Mouse (Mus musculus): ENCODE measurements around the gene Card9.
"Not testable (repeated sequence)": the region's sequence is repeated elsewhere in the genome, so short reads cannot be mapped to it uniquely, and the experiment has no call there.

The Card9 gene

DNA sequence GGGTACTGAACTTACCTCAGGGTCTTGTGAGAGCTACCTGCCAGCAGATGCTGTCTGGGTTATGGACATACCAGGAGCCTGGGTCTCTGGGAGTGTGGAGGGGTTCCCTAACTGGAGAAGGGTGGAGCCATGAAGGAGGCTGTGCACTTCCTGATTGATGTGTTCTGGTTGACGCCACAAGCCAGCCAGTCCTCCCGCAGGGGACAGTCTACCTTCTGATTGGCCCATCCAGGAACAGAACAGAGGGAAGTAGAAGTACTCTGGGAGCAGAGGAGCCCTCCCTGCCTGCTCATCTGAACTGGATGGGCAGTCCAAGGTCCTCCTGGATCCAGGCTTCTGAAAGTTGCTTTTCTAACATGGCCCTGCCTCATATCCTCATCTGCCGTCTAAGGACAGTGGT, at the start of gene Card9:
Card9 (minus strand) TSS at position 147 of the 400 bp plus-strand sequence.
- DNase-seq (ENCODE audit: low read depth, low spot score) = no peak

DNA sequence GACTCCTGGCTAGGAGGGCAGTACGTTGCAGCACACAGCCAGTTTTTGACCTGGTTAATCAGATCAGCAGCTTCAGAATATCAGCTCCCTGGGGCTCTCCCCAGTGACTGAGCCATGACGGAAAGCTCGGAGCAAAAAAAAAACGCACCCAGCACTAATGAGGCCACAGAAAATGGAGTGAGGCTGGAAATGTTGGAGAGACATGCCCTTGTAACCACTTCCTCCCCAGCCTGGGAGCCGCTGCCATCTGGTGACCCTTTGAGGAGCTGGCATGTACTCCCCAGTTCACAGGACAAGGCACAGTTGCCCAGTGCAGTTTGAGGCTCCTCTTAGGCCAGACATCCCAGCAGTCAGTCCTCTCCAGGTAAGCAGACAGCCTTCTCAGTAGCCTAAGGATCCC, 49.4 kb upstream of the Card9 start:
- no peak for DNase-seq (ENCODE audit: low read depth, low spot score)

DNA sequence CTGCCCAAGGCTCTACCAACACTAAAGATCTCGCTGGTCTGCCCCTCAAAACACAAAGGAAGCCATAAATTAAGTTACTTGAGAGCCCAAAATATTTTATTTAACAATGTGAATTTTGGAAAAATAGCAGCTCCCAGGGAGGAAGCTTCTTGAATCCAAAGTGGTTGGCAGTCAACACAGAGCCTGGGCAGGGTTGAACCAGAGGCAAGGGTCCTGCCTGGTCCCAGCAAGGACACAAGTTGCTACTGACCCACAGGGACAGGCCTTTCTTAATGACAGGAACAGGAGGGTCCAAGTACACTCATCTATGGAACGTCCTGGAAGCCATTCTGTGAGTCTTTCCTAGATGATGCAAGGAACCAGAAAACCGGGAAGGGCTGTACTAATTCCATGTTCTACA, 48.6 kb upstream of the Card9 start:
- no peak for DNase-seq (ENCODE audit: low read depth, low spot score)

DNA sequence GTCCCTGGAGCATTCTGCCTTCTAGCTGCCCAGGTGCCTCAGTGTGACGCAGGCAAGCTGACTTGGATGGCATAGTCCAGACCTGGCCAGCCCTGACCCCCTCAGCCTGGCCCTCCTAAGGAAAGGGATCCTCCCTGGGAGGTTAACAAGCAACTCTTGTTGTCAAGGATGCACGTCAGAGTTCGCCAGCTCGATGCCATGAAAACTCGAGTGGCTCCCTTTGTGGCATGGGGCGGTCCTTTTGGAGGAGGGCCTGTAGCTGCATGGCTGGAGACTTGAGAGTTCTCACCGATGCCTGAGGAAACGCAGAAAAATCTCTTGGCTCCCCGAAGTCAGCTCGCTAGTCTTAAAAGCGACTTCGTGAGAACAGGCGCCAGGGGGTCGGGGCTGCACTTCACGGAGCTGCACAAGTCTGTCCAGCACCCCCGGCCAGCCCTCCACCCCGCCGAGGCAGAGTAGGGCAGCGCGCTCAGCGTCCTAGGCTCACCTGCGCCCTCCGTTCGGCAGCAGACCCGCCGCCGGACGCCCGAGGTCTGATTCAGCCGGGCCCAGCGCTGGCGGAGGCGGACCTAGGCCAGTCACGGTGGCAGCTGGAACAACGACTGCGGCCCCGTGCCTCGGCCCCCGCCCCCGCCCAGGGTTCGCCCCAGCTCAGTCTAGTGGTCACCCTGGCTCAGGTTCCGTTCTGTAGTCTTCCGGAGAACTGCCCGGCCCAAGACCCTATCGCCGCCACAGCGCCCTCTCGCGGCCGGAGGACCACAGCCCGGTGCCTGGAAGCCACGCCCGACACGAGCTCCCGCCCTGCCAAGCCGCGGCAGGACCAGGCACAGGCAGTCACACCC, 48.0 kb upstream of the Card9 start, which contains the start of gene Inpp5e:
Inpp5e (minus strand) TSS at position 689 of the 842 bp plus-strand sequence.
- DNase-seq (ENCODE audit: low read depth, low spot score) = peak; percentile 91

DNA sequence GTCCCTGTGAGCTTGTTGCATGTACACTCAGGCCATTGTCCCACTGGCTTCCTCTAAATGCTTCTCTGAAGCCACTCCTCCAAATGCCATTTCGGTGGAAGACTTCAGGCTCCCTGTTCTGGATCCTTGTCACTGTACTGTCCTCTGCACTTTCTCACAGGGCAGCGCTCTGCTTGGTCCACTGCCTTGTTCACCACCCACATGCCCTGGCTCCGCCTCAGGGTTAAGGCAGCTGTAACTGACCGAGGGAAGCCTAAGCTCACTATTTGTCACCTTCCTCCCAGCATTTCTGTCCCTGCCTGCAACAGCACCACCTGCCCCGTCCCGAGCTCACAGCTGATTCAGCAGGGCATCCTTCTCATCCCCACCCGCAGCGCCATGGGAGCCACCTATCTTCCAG, 42.6 kb upstream of the Card9 start:
- DNase-seq (ENCODE audit: low read depth, low spot score) = no peak

DNA sequence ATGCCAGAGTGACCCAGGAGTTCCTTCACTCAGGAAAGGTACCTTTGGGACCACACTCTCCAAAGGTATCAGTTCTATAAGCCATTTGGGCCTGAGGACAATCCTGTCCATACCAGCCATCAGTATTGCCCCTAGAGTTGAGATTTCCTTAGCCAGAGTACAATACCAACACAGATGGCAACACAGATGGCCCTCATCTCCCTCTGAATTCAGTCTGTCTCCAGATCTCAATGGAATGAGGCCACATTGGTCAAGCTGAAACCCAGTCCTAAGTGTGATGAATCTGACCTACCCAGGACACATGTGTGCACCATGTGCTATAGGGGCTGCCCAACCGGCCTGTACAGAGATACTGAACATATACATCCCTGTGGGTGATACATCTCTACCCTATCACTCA, 41.5 kb upstream of the Card9 start:
- no peak for DNase-seq (ENCODE audit: low read depth, low spot score)

DNA sequence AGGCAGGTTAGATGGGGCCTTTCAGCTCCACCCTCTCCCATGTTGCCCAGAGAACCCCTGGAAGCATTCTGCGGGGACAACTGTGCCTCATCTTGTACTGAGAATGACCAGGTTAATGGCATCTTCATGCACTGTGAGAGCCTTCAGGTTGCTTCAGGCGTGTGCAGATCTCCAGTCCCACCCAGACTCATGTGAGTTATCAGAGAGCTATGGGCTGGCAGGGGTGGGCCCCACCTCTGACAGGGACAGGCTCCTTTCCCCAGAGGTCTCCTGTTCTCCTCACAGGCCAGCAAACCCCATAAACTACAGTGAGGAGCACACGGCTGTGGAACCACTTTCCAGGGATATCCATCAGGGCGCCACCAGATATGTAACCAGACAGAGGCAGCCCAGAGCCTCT, 40.3 kb upstream of the Card9 start:
- DNase-seq (ENCODE audit: low read depth, low spot score) = no peak

DNA sequence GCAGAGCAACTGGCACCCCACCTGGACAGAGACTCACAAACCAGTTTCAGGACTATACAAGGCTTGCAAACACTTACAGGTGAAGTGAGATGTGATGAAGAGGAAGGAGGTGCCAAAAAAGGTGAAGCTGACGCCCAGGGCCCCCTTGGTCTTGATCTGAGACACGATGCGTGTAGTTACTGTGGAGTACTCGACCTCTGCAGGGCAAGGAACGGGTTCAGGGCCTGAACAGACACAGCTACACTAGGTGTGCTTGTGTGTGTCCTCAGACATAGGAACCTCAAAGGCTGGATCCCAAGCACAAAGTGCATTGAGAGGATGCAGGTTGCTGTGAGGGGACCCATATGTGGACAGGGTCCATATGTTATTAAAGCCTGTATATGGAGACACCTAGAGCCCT, 39.6 kb upstream of the Card9 start:
- no peak for DNase-seq (ENCODE audit: low read depth, low spot score)

DNA sequence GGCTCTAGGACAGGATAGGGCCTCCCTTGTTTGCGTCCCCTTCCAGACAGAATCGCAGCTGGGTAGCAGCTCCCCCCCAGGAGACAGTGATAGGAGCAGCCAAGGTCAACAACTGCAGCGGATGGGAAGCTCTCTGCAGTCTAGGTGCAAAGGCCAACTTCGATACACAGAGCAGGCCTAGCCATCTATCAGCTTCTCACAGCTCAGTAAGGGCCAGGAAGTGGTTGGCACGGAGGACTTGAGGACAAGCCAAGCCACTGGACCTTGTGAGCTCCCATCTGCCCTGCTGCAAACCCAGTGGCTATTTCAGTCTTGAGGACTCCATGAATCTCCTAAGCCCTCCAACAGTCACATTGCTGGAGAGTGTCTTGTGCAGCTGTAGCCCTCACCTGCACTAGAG, 38.9 kb upstream of the Card9 start:
- peak; percentile 54 for DNase-seq (ENCODE audit: low read depth, low spot score)

DNA sequence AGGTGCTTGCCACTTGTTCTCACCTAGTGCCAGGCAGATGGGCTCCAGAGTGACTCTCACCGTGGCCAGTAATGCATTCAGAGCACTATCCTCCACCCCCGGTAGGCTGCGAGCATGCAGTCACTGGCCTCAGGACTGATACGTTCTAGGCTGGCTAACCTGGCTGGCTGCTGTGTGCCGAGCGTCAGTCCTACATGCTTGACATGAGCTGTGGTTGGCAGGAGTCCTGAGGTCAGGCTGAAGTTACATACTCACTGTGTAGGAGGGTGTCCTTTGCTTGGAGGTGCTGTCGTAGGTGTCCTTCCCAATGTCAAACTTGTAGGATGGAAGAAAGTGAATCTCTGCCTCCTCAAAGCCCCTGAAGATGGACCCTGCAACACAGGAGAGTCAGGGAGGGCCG, 38.3 kb upstream of the Card9 start:
- no peak for DNase-seq (ENCODE audit: low read depth, low spot score)

DNA sequence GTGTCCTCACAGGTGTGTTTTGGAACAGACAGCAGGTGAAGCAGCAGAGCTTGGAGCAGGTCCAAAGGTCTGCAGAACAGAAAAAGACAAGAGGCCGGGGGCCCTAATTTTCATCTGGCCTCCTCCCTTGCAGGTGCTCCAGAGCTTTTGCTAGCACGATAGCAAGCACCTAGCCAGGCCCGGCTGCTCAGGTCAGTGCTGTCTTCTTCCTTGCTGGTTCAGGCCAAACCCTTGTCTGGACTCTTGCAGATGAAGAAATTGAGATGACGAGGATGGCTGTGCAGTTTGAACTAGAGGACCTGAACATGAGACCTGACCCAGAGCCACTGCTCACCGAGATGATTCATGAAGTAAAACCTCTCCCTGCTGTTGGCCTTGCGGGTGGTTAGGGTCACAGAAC, 30.9 kb upstream of the Card9 start:
- no peak for DNase-seq (ENCODE audit: low read depth, low spot score)

DNA sequence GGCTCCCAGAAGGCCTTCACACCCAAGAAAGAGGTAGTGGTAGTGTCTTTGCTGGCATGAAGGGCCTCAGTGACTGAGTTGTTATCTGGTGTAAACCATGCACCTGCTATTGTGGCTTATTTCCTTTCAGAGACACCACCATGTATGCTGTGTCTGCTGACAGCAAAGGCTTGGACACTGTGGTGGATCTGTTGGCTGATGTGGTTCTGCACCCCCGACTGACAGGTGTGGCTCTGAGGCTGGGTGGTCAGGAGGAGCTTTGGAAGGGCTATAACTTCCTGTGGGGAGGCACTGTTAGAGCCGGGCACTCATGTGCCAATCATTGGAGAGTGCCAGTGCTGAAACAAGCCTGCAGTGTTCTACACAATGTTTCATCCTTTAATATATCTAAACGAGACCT, 30.2 kb upstream of the Card9 start:
- DNase-seq (ENCODE audit: low read depth, low spot score) = no peak

DNA sequence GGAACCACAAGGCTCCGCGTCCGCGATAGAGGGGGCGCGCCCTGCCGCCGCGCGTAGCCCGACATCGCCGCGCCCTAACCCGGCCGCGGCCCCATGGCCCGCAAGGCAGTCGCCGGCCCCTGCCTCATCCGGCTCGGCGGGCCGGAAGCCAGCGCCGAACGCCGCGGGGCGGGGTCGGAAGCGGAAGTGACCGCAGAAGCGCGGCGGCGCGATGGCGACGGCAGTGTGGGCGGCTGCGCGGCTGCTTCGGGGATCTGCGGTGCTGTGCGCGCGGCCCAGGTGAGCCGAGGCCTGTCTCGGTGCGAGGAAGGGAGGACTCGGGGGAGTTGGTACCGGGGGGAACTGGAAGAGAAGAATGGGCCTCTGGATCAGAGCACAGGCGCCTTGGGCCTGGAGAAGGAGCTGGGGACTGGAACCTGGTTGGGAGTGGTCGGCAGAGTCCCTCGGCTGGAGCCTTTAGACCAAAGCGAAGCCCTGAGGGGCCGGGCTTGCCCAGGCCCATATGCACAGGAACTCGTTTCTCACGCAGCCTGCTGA, 28.5 kb upstream of the Card9 start, which contains the start of the genes Entr1 and Pmpca:
Entr1 (minus strand) TSS at position 163 of the 537 bp plus-strand sequence.
Pmpca (plus strand) TSS at position 186 of the 537 bp plus-strand sequence.
- DNase-seq (ENCODE audit: low read depth, low spot score) = peak; percentile 61

DNA sequence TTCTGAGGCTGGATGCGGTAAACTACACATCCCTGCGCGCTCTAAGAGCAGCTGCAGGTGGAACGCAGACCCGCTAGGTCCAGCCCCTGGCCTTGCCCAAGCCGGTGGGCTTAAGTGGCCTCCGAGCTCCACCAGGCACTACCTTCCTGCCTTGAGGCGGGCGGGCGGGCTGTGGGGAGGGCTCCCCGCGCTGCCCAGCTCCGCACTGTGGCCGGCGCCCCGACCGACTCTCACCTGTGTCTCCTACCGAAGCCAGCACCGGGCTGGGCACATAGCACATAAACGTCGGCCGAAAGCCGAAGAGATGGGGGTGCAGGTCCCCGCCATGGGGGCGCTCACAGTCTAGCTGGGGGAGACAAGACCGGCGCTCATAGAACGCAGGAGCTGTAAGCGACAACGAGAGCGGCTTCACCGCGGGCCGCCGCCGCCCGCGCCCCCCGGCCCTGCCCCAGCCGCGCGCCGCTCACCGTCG, 28.0 kb upstream of the Card9 start:
- DNase-seq (ENCODE audit: low read depth, low spot score) = no peak

DNA sequence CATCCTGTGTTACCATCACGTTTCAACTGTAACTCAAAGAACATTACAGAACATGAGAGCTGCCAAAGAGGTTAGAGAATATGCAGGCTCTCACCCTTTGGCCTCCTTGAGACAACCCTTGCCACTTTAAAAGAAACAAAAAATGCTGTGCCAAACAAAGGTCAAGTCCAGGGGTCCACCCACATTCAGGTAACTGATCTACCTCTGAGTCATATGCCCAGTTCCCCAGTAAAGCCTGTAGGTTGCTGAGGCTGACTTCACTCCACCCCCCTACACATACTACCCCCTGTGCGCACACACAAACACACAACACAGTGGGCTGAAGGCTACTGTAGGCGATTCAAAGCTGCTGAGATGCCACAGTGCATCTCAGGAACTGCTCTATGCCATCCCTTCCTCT, 27.0 kb upstream of the Card9 start:
- DNase-seq (ENCODE audit: low read depth, low spot score) = no peak

DNA sequence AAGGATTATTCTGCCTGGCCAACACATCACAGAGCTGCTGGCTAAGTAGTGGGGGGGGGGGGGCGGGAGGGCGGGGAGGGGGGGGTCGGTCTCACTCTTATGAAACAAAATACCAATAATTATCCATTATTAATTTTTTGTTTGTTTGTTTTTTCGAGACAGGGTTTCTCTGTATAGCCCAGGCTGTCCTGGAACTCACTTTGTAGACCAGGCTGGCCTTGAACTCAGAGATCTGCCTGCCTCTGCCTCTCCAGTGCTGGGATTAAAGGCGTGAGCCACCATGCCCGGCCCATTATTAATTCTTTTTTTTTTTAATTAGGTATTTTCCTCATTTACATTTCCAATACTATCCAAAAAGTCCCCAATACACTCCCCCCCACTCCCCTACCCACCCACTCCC, 20.2 kb upstream of the Card9 start:
- DNase-seq (ENCODE audit: low read depth, low spot score) = not testable (repeated sequence)

DNA sequence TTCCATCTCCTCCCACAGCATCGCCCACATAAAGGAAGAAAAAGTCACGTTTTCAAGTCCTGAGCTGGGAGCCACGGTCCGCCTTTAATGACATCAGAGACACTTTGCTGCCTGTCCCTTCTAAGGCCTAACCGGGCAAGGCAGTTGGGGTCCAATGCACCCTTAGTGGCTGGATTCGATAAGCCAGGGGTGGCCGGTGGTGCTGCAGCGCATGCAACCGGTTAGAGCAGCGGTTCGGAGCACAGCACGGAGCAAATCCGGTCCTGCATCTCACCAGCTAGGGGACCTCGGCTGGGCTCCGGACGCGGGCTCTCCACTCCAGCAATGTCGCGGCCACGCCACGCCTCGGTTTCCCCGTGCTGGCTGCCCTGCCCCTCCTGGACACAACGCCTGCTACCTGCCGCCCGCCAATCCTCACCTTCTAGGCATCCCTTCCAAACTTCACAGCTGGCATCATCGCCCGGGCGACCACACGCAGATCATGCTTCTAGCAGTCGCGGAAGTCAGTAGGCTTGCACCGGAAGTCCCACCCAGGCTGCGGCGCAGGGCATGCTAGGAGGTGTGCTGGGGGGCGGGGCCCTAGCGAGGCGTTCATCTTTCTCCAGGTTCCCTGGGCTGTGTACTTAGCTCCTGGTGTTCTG, 19.5 kb upstream of the Card9 start, which contains the start of gene Snapc4:
Snapc4 (minus strand) TSS at position 523 of the 641 bp plus-strand sequence.
- peak; percentile 57 for DNase-seq (ENCODE audit: low read depth, low spot score)

DNA sequence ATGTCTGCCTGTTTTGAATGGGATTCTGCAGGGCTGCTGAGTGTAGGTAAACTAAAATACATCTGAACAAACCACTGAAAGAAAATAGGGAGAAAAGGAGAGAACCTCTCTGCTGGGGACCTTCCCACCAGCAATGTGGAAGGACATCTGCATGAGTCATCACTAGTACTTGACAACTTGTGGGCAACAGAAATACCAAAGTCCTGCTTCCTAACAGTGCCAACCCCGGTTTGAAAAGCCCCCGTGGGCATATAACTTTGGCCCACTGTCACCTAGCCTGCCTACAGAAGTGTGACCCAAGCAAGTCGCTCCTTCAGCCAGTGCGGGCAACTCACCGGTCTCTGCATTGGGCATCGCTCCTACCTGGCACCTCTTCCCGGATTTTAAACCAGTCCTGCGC, 11.7 kb upstream of the Card9 start:
- DNase-seq (ENCODE audit: low read depth, low spot score) = no peak

DNA sequence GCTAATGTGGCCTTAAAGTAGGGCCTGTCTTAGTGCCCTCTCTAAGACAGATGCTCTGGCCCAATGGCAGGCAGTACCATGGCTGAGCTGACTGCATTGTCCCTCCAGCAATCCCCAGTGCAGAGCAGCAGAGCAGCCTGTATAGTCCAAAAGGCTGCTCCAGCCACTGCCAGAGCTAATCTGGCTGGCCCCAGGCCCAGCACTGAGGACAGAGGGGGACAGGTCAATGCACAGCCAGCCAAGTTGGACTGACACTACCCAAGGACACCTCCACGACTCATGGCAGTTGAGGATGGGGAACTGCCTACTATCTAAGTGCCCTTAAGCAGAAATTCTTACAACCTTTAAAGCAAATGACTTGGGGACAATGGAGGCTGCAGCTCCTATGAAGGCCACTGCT, 7.9 kb upstream of the Card9 start:
- no peak for DNase-seq (ENCODE audit: low read depth, low spot score)

DNA sequence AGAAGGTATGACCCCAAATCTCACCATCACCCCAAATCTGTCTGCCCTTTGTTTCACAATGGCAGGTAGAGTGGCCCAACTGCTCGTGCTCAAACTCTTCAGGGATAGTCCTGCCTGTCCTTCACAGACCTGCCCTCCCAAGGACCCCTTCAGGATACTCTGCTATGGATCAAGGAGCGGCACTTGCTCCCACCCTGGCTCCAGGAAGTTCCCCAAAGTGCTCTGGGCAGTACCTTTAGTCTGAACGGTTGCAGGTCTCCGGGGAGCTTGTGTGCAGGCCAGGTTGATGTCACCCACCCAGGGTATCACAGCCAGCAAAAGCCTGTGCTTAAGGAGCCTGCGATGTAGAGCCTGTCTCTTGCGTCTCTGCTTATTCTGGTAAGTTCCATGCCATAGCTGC, 7.2 kb upstream of the Card9 start:
- DNase-seq (ENCODE audit: low read depth, low spot score) = no peak

DNA sequence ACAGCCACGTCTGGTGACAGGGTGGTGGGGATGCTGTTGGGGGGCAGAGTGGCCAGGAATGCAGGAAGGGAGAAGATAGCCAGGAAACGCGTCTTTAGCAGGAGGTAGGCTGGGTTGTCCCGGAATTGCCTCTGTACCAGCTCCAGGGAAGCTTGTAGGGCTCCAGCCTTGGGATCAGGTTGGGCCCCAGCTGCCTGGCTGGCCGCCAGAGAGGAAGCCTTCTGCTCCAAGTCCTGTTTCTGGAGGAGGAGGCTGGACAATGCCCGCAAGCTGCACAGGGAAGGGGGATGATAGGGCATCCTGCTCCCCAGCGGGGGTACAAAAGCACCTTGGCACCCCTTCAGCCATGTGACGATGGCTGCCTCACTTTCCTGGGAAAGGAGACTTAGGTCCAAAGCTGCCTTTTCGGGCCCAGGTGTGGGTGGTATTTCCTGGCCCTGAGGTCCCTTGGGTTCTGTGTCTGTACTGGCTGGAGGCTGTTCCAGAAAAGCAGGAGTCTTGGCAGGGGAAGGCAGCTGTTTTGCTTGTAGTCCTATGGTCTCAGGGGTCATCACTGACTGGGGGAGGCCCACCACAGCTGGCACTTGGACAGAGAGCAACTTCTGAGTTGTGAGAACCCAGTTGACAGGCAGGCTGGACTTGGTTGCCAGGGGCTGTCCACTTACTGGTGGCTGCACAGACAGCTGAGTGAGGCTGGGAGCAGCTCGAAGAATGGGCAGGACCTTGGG, 4.2 kb upstream of the Card9 start:
- peak; percentile 79 for DNase-seq (ENCODE audit: low read depth, low spot score)

DNA sequence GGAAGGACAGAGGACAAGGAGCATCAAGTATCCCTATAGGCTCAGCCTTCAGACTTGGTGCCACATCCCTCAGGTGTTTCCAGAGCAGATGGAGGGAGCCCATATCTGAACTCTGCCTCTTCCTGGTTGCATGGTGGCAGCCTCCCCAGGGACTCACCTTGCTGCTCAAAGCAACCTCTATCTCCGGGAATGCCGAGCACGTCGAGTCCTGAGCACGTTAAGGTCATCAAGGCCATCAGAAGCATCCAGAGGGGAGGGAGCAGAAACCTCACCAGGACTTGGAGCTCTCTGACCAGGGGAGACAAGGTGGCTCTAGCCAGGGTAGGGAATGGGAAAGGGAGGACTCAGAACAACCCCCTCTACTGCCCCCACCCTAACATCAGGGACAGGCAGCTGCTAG, 2.8 kb upstream of the Card9 start:
- DNase-seq (ENCODE audit: low read depth, low spot score) = no peak
